27 mouse cellular contexts compared by ENCODE assay signal in genomic region chr4:66838071-66838470, GRCm38 (mm10). TPM values are rescaled to one million over a fixed set of nuclear protein-coding genes. Genes with fewer than 3 reads are reported as not detected.
"Had no signal": no experiment of that assay in that cellular context is flagged by ENCODE, and none has a peak within 500 bp of the region (broad histone marks: within the 10 kb centered on the region; RNA-seq: fewer than 3 reads in every experiment).

No protein-coding gene starts in this region.

- H3K27ac ChIP-seq: embryonic facial prominence, embryonic 12.5 days; embryonic facial prominence, embryonic 13.5 days; embryonic facial prominence, embryonic 15.5 days; forebrain, embryonic 10.5 days; forebrain, embryonic 12.5 days; forebrain, embryonic 13.5 days; forebrain, embryonic 15.5 days; gastrocnemius, adult 2 months; heart, adult 2 months; heart, embryonic 10.5 days had no signal

- H3K9me3 ChIP-seq: embryonic facial prominence, embryonic 12.5 days; embryonic facial prominence, embryonic 13.5 days; embryonic facial prominence, embryonic 15.5 days; forebrain, embryonic 10.5 days; forebrain, embryonic 12.5 days; forebrain, embryonic 13.5 days; forebrain, embryonic 15.5 days; heart, embryonic 10.5 days had no signal

- H3K27me3 ChIP-seq: embryonic facial prominence, embryonic 12.5 days; embryonic facial prominence, embryonic 13.5 days; embryonic facial prominence, embryonic 15.5 days; forebrain, embryonic 12.5 days; forebrain, embryonic 13.5 days; forebrain, embryonic 15.5 days had no signal

- ATAC-seq: forebrain, embryonic 13.5 days; forebrain, embryonic 14.5 days; forebrain, embryonic 15.5 days; forebrain, embryonic 16.5 days; forebrain, postnatal 0 days had no signal

- H3K4me1 ChIP-seq: embryonic facial prominence, embryonic 12.5 days; embryonic facial prominence, embryonic 13.5 days; embryonic facial prominence, embryonic 15.5 days; forebrain, embryonic 10.5 days; forebrain, embryonic 12.5 days; forebrain, embryonic 13.5 days; forebrain, embryonic 15.5 days; heart, embryonic 10.5 days had no signal

- H3K4me2 ChIP-seq: embryonic facial prominence, embryonic 12.5 days; embryonic facial prominence, embryonic 13.5 days; embryonic facial prominence, embryonic 15.5 days; forebrain, embryonic 12.5 days; forebrain, embryonic 13.5 days; forebrain, embryonic 15.5 days had no signal

- H3K4me3 ChIP-seq: embryonic facial prominence, embryonic 12.5 days; embryonic facial prominence, embryonic 13.5 days; embryonic facial prominence, embryonic 15.5 days; erythroblast, embryonic 14.5 days; forebrain, embryonic 10.5 days; forebrain, embryonic 12.5 days; forebrain, embryonic 13.5 days; forebrain, embryonic 15.5 days; gastrocnemius, adult 2 months; heart, adult 2 months; heart, embryonic 10.5 days had no signal

- H3K36me3 ChIP-seq: embryonic facial prominence, embryonic 12.5 days; embryonic facial prominence, embryonic 13.5 days; embryonic facial prominence, embryonic 15.5 days; forebrain, embryonic 10.5 days; forebrain, embryonic 12.5 days; forebrain, embryonic 15.5 days; heart, embryonic 10.5 days had no signal

- DNase-seq: cerebellum, adult 9-10 months; cerebellum, adult 9-11 months; cerebellum, postnatal 10 days; cerebellum, postnatal 14 days; cerebellum, postnatal 25 days; cerebellum, postnatal 36 days; embryo, embryonic 11 days; forebrain, postnatal 0 days; gastrocnemius, adult 2 months; gastrocnemius, postnatal 10 days; gastrocnemius, postnatal 14 days; gastrocnemius, postnatal 25 days; gastrocnemius, postnatal 36 days; heart, adult 11 months; heart, adult 18-20 months; heart, adult 2 months had no signal

- H3K9ac ChIP-seq: embryonic facial prominence, embryonic 12.5 days; embryonic facial prominence, embryonic 13.5 days; embryonic facial prominence, embryonic 15.5 days; forebrain, embryonic 12.5 days; forebrain, embryonic 13.5 days; forebrain, embryonic 15.5 days; forebrain, postnatal 0 days had no signal

RNA-seq across cellular contexts. Expression of gene Tlr4, which starts 10.7 kb away (rescaled TPM):
- polyA plus RNA-seq: erythroblast, embryonic 14.5 days had no signal
